Mouse (Mus musculus): ENCODE measurements at regions not wholly inside any gene's neighbourhood (a gene's known extent, or its start where the extent isn't known, plus 50 kb on each side); places are given as distances from the start of the nearest gene placed in this dataset.

- no peak overlapping the region for H3K27ac ChIP-seq
- no peaks in the 10 kb centered on the region for H3K4me1 ChIP-seq
- ATAC-seq (ENCODE audit: low FRiP score, low read depth) = no peak
- H3K36me3 ChIP-seq = no peaks in the 10 kb centered on the region
- no peak overlapping the region for H3K9ac ChIP-seq
- H3K9me3 ChIP-seq = no peaks in the 10 kb centered on the region
- WGBS = 92% methylated on average over 2 of the region's 2 CpGs
- H3K4me3 ChIP-seq = no peak overlapping the region
- no peaks in the 10 kb centered on the region for H3K27me3 ChIP-seq (replicated peaks)
- H3K4me2 ChIP-seq (replicated peaks) = no peak overlapping the region
Observed at GRCm38 (mm10) chr10:117540747-117541398, 88.4 kb upstream of the Cpm start.

- no peaks in the 10 kb centered on the region for H3K36me3 ChIP-seq
- H3K4me3 ChIP-seq = no peak overlapping the region
- no peak overlapping the region for H3K9ac ChIP-seq
- H3K4me2 ChIP-seq (replicated peaks) = no peak overlapping the region
- H3K27ac ChIP-seq = no peak overlapping the region
- H3K27me3 ChIP-seq (replicated peaks) = no peaks in the 10 kb centered on the region
- H3K9me3 ChIP-seq = no peaks in the 10 kb centered on the region
- 90% methylated on average over 2 of the region's 2 CpGs for WGBS
- no peaks in the 10 kb centered on the region for H3K4me1 ChIP-seq
- no peak for ATAC-seq (ENCODE audit: low FRiP score, low read depth)
Observed at GRCm38 (mm10) chr10:117540112-117540594, 89.1 kb upstream of the Cpm start.

DNA sequence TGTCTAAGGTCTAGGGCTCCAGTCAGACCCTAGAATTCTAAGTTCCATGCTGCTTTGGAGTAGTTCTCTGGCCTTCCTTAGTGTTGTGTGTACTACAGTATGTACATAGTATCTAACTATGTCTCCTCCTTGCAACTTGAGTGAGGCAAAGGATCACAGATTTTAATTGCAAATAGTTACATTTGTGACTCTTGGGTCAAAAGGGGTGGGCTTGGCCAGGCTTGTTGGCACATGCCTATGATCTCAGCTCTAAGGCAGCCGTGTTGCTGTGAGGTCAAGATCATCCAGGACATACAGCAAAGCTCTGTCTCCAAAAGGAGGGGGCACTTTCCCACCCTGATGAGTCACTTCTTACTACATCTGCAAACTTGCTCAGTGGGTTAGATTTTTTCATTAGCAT is 89.8 kb upstream of the Cpm start:
- no peaks in the 10 kb centered on the region for H3K27me3 ChIP-seq (replicated peaks)
- no peaks in the 10 kb centered on the region for H3K4me1 ChIP-seq
- 92% methylated on average over 1 of the region's 1 CpGs for WGBS
- no peaks in the 10 kb centered on the region for H3K9me3 ChIP-seq
- no peak for ATAC-seq (ENCODE audit: low FRiP score, low read depth)
- H3K4me3 ChIP-seq = no peak overlapping the region
- no peaks in the 10 kb centered on the region for H3K36me3 ChIP-seq
- no peak overlapping the region for H3K4me2 ChIP-seq (replicated peaks)
- no peak overlapping the region for H3K9ac ChIP-seq
- no peak overlapping the region for H3K27ac ChIP-seq

GRCm38 (mm10) chr10:117538725-117539124 is 90.6 kb upstream of the Cpm start:
- Histone ChIP-seq H3K4me2 (replicated peaks) (no peak overlapping the region), H3K36me3 (no peaks in the 10 kb centered on the region), H3K27ac (no peak overlapping the region), H3K27me3 (replicated peaks) (no peaks in the 10 kb centered on the region), H3K9ac (no peak overlapping the region), H3K4me3 (no peak overlapping the region), H3K9me3 (no peaks in the 10 kb centered on the region), H3K4me1 (no peaks in the 10 kb centered on the region)
- WGBS = 87% methylated on average over 5 of the region's 5 CpGs
- ATAC-seq (ENCODE audit: low FRiP score, low read depth) = no peak

GRCm38 (mm10) chr10:117536769-117537599 is 92.3 kb upstream of the Cpm start:
- H3K4me2 ChIP-seq (replicated peaks) = no peak overlapping the region
- no peak overlapping the region for H3K27ac ChIP-seq
- H3K27me3 ChIP-seq (replicated peaks) = no peaks in the 10 kb centered on the region
- 94% methylated on average over 15 of the region's 15 CpGs for WGBS
- H3K4me1 ChIP-seq = no peaks in the 10 kb centered on the region
- no peaks in the 10 kb centered on the region for H3K36me3 ChIP-seq
- no peak for ATAC-seq (ENCODE audit: low FRiP score, low read depth)
- H3K9me3 ChIP-seq = no peaks in the 10 kb centered on the region
- H3K9ac ChIP-seq = no peak overlapping the region
- no peak overlapping the region for H3K4me3 ChIP-seq

DNA sequence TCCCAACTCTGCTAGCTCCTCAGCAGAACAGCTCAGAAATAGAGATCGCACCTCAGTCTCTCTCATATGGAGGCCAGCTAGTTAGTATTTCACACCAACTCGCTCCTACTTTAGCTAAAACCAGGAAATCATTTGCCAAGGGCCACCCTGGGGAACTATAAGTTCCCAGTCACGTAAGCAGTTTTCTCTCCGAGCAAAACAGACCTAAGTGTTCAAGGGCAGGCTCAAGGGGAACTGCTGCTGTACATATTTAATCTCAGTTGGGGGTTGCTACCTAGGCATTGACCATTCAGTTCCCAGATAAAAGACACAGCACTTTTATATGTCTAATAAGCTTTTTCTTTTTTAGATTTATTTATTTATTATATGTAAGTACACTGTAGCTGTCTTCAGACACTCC is 93.5 kb upstream of the Cpm start:
- Histone ChIP-seq H3K4me3 (no peak overlapping the region), H3K4me1 (no peaks in the 10 kb centered on the region), H3K9ac (no peak overlapping the region), H3K27ac (no peak overlapping the region), H3K27me3 (replicated peaks) (no peaks in the 10 kb centered on the region), H3K4me2 (replicated peaks) (no peak overlapping the region), H3K9me3 (no peaks in the 10 kb centered on the region), H3K36me3 (no peaks in the 10 kb centered on the region)
- 83% methylated on average over 4 of the region's 4 CpGs for WGBS
- ATAC-seq (ENCODE audit: low FRiP score, low read depth) = no peak

DNA sequence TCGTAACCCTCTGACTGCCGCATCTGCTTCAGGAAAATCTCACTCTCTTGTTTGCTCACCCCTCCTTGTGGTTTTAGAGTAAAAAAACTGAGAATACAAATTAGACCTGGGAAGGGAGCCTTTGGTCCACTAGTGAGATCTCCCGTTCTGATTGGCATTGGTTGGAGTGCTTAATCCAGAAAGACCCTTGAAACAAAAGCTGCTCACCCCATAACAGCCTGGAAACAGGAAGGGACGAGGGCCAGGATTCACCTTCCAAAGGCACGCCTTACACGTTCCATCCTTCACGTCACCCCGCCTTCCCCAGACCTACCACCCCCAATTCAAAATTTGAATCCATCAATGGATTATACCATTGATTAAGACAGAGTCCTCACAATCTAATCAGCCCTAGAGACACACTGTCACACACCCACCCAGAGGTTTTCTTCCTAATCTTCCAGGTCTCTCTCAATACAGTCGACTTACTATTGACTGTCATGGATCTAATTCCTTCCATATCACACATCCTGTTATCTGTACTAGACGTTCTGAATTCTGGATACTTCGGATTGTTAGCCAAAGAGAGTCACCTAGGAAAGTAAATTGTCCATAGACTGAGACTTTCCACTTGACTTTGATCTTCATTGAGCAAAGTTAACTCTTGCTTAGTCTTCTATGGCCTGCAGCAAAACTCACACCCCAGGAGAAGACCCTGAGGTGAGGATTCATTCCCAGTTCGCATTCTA is 94.1 kb upstream of the Cpm start:
- Histone ChIP-seq H3K4me1 (no peaks in the 10 kb centered on the region), H3K4me2 (replicated peaks) (no peak overlapping the region), H3K9me3 (no peaks in the 10 kb centered on the region), H3K36me3 (no peaks in the 10 kb centered on the region), H3K9ac (no peak overlapping the region), H3K27ac (no peak overlapping the region), H3K27me3 (replicated peaks) (no peaks in the 10 kb centered on the region), H3K4me3 (no peak overlapping the region)
- WGBS = 90% methylated on average over 12 of the region's 12 CpGs
- no peak for ATAC-seq (ENCODE audit: low FRiP score, low read depth)

- H3K27ac ChIP-seq = no peak overlapping the region
- no peak overlapping the region for H3K4me2 ChIP-seq (replicated peaks)
- ATAC-seq (ENCODE audit: low FRiP score, low read depth) = no peak
- no peaks in the 10 kb centered on the region for H3K36me3 ChIP-seq
- 90% methylated on average over 4 of the region's 4 CpGs for WGBS
- no peaks in the 10 kb centered on the region for H3K9me3 ChIP-seq
- H3K9ac ChIP-seq = no peak overlapping the region
- no peaks in the 10 kb centered on the region for H3K27me3 ChIP-seq (replicated peaks)
- H3K4me3 ChIP-seq = no peak overlapping the region
- H3K4me1 ChIP-seq = no peaks in the 10 kb centered on the region
Observed at GRCm38 (mm10) chr10:117534478-117534877, 94.8 kb upstream of the Cpm start.

DNA sequence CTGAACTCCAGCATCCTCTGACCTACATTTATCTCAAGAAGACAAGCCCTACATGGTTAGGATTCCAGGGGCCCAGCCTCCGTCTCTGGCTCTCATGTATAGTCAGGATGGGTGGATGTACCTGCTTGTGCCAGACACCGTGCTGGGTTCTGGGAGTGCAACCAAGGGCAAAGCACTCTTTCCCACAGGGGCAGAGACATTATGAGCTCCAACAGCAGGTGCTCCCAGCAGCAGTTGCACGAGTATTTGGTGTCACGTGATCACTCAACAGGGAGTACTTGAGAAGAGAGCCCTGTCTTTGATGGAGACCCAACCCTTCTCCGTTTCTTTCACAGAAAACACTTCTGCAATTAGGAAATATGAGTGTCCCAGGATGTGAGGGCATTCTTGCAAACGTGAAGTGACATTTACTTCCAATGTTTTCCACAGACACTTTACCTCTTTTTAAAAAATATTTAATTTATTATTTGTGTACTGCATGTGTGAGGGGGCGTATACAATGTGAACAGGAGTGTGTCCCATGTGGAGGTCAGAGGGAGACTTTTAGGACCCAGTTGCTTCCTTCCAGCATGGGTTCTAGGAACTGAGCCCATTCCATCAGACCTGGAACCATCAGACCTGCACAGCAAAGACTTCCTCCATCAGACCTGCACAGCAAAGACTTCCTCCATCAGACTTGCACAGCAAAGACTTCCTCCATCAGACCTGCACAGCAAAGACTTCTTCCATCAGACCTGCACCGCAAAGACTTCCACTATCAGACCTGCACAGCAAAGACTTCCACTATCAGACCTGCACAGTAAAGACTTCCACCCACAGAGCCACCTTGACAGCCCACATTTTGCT is 95.5 kb upstream of the Cpm start:
- Histone ChIP-seq H3K36me3 (no peaks in the 10 kb centered on the region), H3K27me3 (replicated peaks) (no peaks in the 10 kb centered on the region), H3K9me3 (no peaks in the 10 kb centered on the region), H3K4me1 (no peaks in the 10 kb centered on the region), H3K27ac (no peak overlapping the region), H3K4me3 (no peak overlapping the region), H3K4me2 (replicated peaks) (no peak overlapping the region), H3K9ac (no peak overlapping the region)
- 83% methylated on average over 8 of the region's 8 CpGs for WGBS
- no peak for ATAC-seq (ENCODE audit: low FRiP score, low read depth)

DNA sequence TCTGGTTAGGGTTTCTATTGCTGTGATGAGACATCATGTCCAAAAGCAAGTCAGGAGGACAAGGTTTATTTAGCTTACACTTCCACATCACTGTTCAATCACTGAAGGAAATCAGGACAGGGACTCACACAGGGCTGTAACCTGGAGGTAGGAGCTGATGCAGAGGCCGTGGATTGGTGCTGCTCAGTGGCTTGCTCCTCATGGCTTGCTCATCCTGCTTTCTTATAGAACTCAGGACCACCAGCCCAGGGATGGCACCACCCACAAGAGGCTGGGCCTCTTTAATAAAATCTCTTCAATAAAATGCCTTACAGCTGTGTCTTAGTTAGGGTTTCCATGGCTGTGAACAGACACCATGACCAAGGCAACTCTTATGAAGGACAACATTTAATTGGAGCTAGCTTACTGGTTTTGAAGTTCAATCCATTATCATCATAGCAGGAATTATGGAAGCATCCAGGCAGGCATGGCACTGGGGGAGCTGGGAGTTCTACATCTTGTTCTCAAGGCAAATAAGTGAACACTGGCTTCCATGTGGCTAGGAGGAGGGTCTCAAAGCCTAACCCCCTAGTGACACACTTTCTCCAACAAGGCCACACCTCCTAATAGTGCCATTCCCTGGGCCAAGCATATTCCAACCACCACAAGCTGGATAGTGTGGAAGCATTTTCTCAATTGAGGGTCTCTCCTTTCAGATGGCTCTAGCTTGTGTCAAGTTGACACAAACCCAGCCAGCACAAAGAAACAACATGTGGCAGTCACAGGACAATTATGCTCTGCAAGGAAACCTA is 96.4 kb upstream of the Cpm start:
- WGBS = 100% methylated on average over 1 of the region's 1 CpGs
- Histone ChIP-seq H3K27me3 (replicated peaks) (no peaks in the 10 kb centered on the region), H3K4me1 (no peaks in the 10 kb centered on the region), H3K9ac (no peak overlapping the region), H3K4me3 (no peak overlapping the region), H3K9me3 (no peaks in the 10 kb centered on the region), H3K27ac (no peak overlapping the region), H3K4me2 (replicated peaks) (no peak overlapping the region), H3K36me3 (no peaks in the 10 kb centered on the region)
- no peak for ATAC-seq (ENCODE audit: low FRiP score, low read depth)

Measured in neural tube, embryonic 12.5 days (tissue).